Mouse (Mus musculus) liver, postnatal 0 days (tissue): Measurements from ENCODE around the gene Zkscan17. TPM values are rescaled to one million over a fixed set of nuclear protein-coding genes. Genes with fewer than 3 reads are reported as not detected.

ENCODE experiments used
- ATAC-seq: fragments of 200-750 bp; cut with Nextera tagmentation; 2 replicates; pipeline ENCODE4 v1.8.0; 2017; ENCODE audit warnings: mild to moderate bottlenecking, moderate library complexity
- DNase-seq: peaks from one replicate; pipeline ENCODE4 v3.0.0-alpha.2; 2016
- H3K27ac ChIP-seq: fragments of 300-500 bp; sonication (generic); 2 replicates; pipeline ENCODE4 v1.5.1; 2014; ENCODE audit warnings: antibody characterized with exemption, moderate library complexity, mild to moderate bottlenecking, low read depth
- H3K27me3 ChIP-seq: fragments of 300-500 bp; sonication (generic); 2 replicates; pipeline ENCODE4 v1.6.1; 2014; ENCODE audit warnings: low read length, control low read depth, mixed read lengths; ENCODE audit not compliant: insufficient read depth
- H3K36me3 ChIP-seq: fragments of 300-500 bp; sonication (generic); replicated peaks from 2 replicates; pipeline ENCODE4 v1.6.1; 2014; ENCODE audit warnings: mild to moderate bottlenecking, control low read depth, low read length, moderate library complexity, mixed read lengths; ENCODE audit not compliant: insufficient read depth
- H3K4me1 ChIP-seq: fragments of 300-500 bp; sonication (generic); 2 replicates; pipeline ENCODE4 v1.6.1; 2014; ENCODE audit warnings: antibody characterized with exemption, mild to moderate bottlenecking, control low read depth; ENCODE audit not compliant: insufficient read depth
- H3K4me2 ChIP-seq: fragments of 300-500 bp; sonication (generic); 2 replicates; pipeline ENCODE4 v1.6.1; 2014; ENCODE audit warnings: low read depth, mild to moderate bottlenecking, low read length, moderate library complexity, mixed read lengths
- H3K4me3 ChIP-seq: fragments of 300-500 bp; sonication (generic); 2 replicates; pipeline ENCODE4 v1.5.1; 2014; ENCODE audit warnings: low read depth, low read length
- H3K9ac ChIP-seq: fragments of 300-500 bp; sonication (generic); replicated peaks from 2 replicates; pipeline ENCODE4 v1.6.1; 2014; ENCODE audit warnings: mild to moderate bottlenecking, moderate library complexity
- H3K9me3 ChIP-seq: fragments of 300-500 bp; sonication (generic); 2 replicates; pipeline ENCODE4 v1.6.1; 2016; ENCODE audit warnings: mild to moderate bottlenecking, control low read depth, low read length, mixed read lengths
- CTCF ChIP-seq: sonication (generic); IDR thresholded peaks from 2 replicates; pipeline ENCODE4 v1.5.1; 2016; ENCODE audit warnings: antibody characterized with exemption, low read depth
- EP300 ChIP-seq: IDR thresholded peaks from 2 replicates; pipeline ENCODE4 v1.6.1; 2016; ENCODE audit warnings: antibody characterized with exemption, low read depth, mild to moderate bottlenecking
- WGBS: fragments of 180-500 bp; shearing (Covaris S2); extraction: QIAGEN DNeasy Blood & Tissue Kit; methylation state at CpG from one replicate; pipeline ENCODE4 v1.1.7; 2014; ENCODE audit not compliant: insufficient replicate concordance; 5-methylcytosine and 5-hydroxymethylcytosine counted together
- polyA plus RNA-seq: library from polyadenylated mRNA; unstranded; fragments of >200 nt; fragmentation: Nextera tagmentation; extraction: Ambion mirVana; gene quantifications from 2 replicates; pipeline ENCODE4 v1.2.1, GENCODE M21; 2015

Gene Zkscan17
- polyA plus RNA-seq, 1 experiment from 2014 or later, result 5.4 TPM

DNA sequence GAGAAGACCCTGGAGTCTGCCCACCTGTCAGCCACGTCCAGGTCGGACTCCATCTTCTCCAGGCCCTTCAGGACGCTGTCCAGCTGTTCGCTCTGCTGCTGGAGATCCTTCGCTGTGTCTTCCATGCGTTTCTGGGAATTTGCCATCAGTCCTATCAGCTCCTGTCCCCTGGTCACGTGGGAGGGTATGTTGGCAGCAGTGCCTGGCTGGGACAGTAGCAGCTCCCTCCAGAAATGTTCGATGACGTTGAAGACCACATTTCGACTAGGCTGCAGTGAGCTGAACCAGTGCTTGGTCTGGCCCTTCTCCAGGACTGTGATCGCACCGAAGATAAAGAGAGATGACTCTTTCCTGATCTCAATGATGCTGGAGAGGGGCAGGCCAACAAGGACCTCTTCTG is 88.6 kb downstream of the Zkscan17 start:
- Histone ChIP-seq H3K4me2 (no peak overlapping the region), H3K9ac (no peak overlapping the region), H3K4me1 (0 out of 2 replicates have a peak, but pooled peaks cover 2% of the 10 kb centered on the region), H3K27ac (no peak overlapping the region), H3K36me3 (no peaks in the 10 kb centered on the region; the same call in 1 of the 2 replicates), H3K27me3 (no peaks in the 10 kb centered on the region), H3K9me3 (no peaks in the 10 kb centered on the region), H3K4me3 (no peak overlapping the region)
- no peak for TF ChIP-seq CTCF
- TF ChIP-seq EP300, result no peak
- WGBS, result 83% methylated on average over 12 of the region's 12 CpGs
- DNase-seq, result no peak
- no peak for ATAC-seq

Other genes starting within 250 kb of the Zkscan17 start
- gene Wnt3a, start 236.0 kb downstream of the Zkscan17 start, polyA plus RNA-seq, result not detected in 2 replicates
- gene Wnt9a, start 219.8 kb downstream of the Zkscan17 start, polyA plus RNA-seq, result 0.16 and 0.18 TPM in 2 replicates
- gene Prss38, start 151.1 kb downstream of the Zkscan17 start, polyA plus RNA-seq, result not detected in 2 replicates
- 3.2 and 3.6 TPM in 2 replicates for gene Jmjd4, start 76.7 kb downstream of the Zkscan17 start, polyA plus RNA-seq
- 32.4 and 33.5 TPM in 2 replicates for gene Snap47, start 75.6 kb downstream of the Zkscan17 start, polyA plus RNA-seq
- 1.4 and 1.5 TPM in 2 replicates for gene Zfp867, start 54.3 kb downstream of the Zkscan17 start, polyA plus RNA-seq
- gene Nlrp3, start 14.8 kb upstream of the Zkscan17 start, polyA plus RNA-seq, result 0.80 and 0.91 TPM in 2 replicates
- gene Olfr222, start 49.5 kb upstream of the Zkscan17 start, polyA plus RNA-seq, result not detected in 2 replicates
- gene Olfr223, start 66.5 kb upstream of the Zkscan17 start, polyA plus RNA-seq, result not detected in 2 replicates
- gene Mprip, start 134.6 kb upstream of the Zkscan17 start, polyA plus RNA-seq, result 14.2 and 14.3 TPM in 2 replicates